Mouse (Mus musculus): ENCODE data around the gene Npas2.

DNA sequence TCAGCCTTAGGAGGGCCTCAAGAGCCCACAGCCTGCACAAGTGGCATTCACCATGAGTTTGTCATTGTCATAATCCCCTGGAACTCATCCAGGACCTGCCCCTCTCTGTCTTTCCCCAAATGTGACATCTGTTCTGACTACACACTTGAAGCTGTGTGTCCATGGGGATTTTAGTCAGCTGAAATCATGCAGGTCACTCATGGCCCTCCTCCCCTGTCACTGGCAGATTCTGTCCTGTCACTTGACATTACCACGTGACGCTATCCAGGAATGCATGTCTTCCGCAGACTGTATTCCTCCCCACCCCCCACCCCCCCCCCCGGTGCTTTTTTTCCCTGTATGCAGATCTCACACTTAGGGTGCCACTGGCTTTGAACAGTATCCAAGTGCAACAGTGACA, 94.3 kb downstream of the Npas2 start:
- TF ChIP-seq CTCF (IDR thresholded peaks at IDR 0.05; ENCODE audit: low read depth) (no peak), EP300 (IDR thresholded peaks at IDR 0.05; ENCODE audit: low read depth) (no peak)
